Mouse (Mus musculus): ENCODE data around the gene Tnip3. TPM values are rescaled to one million over a fixed set of nuclear protein-coding genes. Genes with fewer than 3 reads are reported as not detected.
A peak's percentile ranks its signal among the peaks of the same experiment; 100 is the strongest.

Gene Tnip3
- polyA plus RNA-seq, 1 experiment from 2014 or later: 3.2 TPM

DNA sequence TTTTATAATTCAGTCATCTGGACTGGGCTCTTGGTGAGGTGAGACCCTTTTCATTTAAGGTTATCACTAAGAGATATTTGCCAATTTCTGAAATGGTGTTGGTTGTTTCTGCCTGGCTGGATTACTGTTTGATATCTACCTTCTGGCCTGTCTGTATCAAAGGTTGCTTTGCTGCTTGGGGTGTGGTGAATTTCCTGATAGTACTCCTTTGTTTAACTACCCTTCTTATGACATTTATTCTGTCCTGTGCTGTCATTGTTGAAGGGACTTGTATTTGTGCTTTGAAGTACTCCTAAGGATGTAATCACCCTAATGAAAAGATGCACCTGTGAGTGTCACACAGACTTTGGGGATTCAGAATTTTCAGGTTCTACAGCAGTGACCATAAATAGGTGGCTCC lies 96.1 kb downstream of the Tnip3 start:
- Histone ChIP-seq H3K4me3 (ENCODE audit: low read length) (no peak overlapping the region), H3K4me2 (ENCODE audit: low read depth, low read length) (no peak overlapping the region), H3K4me1 (replicated peaks; ENCODE audit: control insufficient read depth, insufficient read depth, low read length) (peaks cover 9% of the 10 kb centered on the region; the same call in 1 of the 2 replicates), H3K27ac (ENCODE audit: low read length) (no peak overlapping the region), H3K27me3 (ENCODE audit: control insufficient read depth, insufficient read depth, low read depth, low read length) (no peaks in the 10 kb centered on the region), H3K9ac (ENCODE audit: low read length) (no peak overlapping the region), H3K36me3 (ENCODE audit: control insufficient read depth, insufficient read depth, low read length) (no peaks in the 10 kb centered on the region), H3K9me3 (ENCODE audit: control insufficient read depth, low read length) (no peaks in the 10 kb centered on the region)
- no peak for ATAC-seq (ENCODE audit: low read depth)

DNA sequence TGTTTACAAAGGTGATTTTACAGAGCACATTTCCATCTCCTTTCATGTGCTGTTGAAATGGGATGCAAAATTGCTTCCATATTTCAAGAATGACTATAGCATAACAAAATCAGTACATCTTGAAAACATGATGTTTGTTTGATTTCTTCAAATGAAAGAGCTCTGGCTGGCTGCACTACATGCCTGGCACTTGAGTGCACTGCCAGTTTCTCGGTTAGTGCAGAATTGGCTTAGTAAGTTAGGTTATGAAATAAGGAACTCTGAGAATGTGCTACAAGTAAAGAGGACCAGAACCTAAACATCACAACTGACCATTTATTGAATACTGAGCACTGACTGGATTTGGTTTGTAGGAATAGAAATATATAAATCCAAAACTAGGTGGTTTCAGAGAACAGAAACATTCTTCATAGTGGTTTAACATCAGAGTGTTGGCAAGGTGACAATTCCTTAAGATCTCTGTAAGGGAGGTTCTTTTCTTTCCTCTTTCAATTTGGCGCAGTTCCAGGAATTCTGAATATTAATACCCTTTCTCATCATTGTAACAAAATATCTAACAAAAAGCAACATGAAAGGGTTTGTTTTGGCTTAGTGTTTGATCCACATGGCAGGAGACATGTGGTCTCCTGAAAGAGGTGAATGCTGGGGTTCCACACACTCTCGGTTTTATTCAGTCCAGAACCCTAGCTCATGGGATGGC lies 98.1 kb downstream of the Tnip3 start:
- H3K4me3 ChIP-seq (ENCODE audit: low read length): no peak overlapping the region
- peak overlapping the region; percentile 70 for H3K27ac ChIP-seq (ENCODE audit: low read length)
- 52% methylated on average over 3 of the region's 3 CpGs for WGBS
- no peaks in the 10 kb centered on the region for H3K36me3 ChIP-seq (ENCODE audit: control insufficient read depth, insufficient read depth, low read length)
- no peaks in the 10 kb centered on the region for H3K9me3 ChIP-seq (ENCODE audit: control insufficient read depth, low read length)
- H3K27me3 ChIP-seq (ENCODE audit: control insufficient read depth, insufficient read depth, low read depth, low read length): no peaks in the 10 kb centered on the region
- ATAC-seq (ENCODE audit: low read depth): peak; percentile 34; the same call in 1 of the 2 replicates
- no peak overlapping the region for H3K4me2 ChIP-seq (ENCODE audit: low read depth, low read length)
- peaks cover 9% of the 10 kb centered on the region; the same call in 1 of the 2 replicates for H3K4me1 ChIP-seq (replicated peaks; ENCODE audit: control insufficient read depth, insufficient read depth, low read length)
- no peak overlapping the region for H3K9ac ChIP-seq (ENCODE audit: low read length)

DNA sequence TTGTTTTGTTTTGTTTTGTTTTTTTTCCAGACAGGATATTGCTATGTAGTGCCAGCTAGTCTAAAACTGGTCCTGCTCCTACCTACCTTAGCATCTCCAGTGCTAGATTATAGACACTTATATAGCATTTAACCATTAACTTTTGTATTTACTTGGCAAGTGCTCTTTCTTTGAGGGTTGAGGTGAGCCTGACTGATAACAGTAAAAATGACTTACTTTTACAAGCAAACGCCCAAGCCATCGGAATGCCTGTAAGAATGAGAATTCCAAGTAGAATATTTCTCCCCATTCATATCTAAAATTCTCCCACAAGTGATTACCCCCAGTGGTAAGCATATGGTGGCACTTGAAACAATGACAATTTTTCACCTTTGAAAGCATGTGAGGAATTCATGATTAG lies 105.5 kb downstream of the Tnip3 start:
- WGBS: 52% methylated on average over 2 of the region's 2 CpGs
- Histone ChIP-seq H3K36me3 (ENCODE audit: control insufficient read depth, insufficient read depth, low read length) (no peaks in the 10 kb centered on the region), H3K4me1 (replicated peaks; ENCODE audit: control insufficient read depth, insufficient read depth, low read length) (peaks cover 2% of the 10 kb centered on the region; the same call in 1 of the 2 replicates), H3K27me3 (ENCODE audit: control insufficient read depth, insufficient read depth, low read depth, low read length) (no peaks in the 10 kb centered on the region), H3K27ac (ENCODE audit: low read length) (no peak overlapping the region), H3K4me2 (ENCODE audit: low read depth, low read length) (no peak overlapping the region), H3K9me3 (ENCODE audit: control insufficient read depth, low read length) (peaks cover 6% of the 10 kb centered on the region; the same call in 1 of the 2 replicates), H3K4me3 (ENCODE audit: low read length) (no peak overlapping the region), H3K9ac (ENCODE audit: low read length) (no peak overlapping the region)
- ATAC-seq (ENCODE audit: low read depth): peak; percentile 74

DNA sequence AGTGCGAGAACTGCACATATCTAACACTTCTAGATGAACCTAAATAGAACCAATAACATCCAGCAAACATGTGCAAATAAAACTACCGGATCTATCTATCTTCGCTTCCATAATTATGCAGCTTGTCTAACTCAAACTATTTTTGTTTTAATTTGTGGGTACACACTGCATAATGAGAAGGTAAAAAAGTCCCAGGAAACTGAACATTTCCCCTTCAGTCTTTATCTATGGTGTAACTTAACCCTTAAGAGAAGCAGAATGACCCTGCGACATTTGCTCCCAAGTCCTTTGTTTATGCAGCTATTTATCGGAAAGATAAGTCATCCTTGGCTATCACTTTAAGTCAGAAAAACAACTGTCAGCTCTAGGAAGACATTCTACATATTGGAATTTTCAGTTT lies 107.1 kb downstream of the Tnip3 start:
- Histone ChIP-seq H3K27ac (ENCODE audit: low read length) (no peak overlapping the region), H3K27me3 (ENCODE audit: control insufficient read depth, insufficient read depth, low read depth, low read length) (no peaks in the 10 kb centered on the region), H3K9me3 (ENCODE audit: control insufficient read depth, low read length) (peaks cover 6% of the 10 kb centered on the region; the same call in 1 of the 2 replicates), H3K4me1 (replicated peaks; ENCODE audit: control insufficient read depth, insufficient read depth, low read length) (peaks cover 2% of the 10 kb centered on the region; the same call in 1 of the 2 replicates), H3K9ac (ENCODE audit: low read length) (no peak overlapping the region), H3K4me2 (ENCODE audit: low read depth, low read length) (no peak overlapping the region), H3K4me3 (ENCODE audit: low read length) (no peak overlapping the region), H3K36me3 (ENCODE audit: control insufficient read depth, insufficient read depth, low read length) (no peaks in the 10 kb centered on the region)
- 51% methylated on average over 5 of the region's 5 CpGs for WGBS
- no peak for ATAC-seq (ENCODE audit: low read depth)

DNA sequence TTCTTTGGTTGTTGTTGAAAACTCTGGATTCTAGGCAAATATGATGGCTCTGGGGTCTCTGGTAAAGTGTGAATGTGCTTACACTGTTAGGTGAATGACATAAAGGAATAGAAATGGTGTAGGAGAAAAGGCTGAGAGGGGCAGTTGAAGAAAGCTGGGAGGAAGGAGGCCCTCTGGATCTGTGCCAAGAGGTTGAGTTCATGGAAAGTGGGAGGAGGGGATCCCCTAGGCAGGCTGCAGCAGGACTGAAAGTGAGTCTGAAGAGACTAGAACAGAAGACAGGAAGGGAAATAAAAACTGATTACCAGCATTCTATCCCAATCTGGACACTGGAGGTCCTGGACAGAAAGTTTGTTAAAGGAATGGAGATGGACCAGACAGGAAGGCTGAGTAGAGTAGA lies 117.3 kb downstream of the Tnip3 start:
- H3K4me1 ChIP-seq (replicated peaks; ENCODE audit: control insufficient read depth, insufficient read depth, low read length): peaks cover 5% of the 10 kb centered on the region
- H3K27ac ChIP-seq (ENCODE audit: low read length): no peak overlapping the region
- no peak overlapping the region for H3K9ac ChIP-seq (ENCODE audit: low read length)
- H3K36me3 ChIP-seq (ENCODE audit: control insufficient read depth, insufficient read depth, low read length): no peaks in the 10 kb centered on the region
- H3K9me3 ChIP-seq (ENCODE audit: control insufficient read depth, low read length): peaks cover 3% of the 10 kb centered on the region; the same call in 1 of the 2 replicates
- no peak overlapping the region for H3K4me3 ChIP-seq (ENCODE audit: low read length)
- ATAC-seq (ENCODE audit: low read depth): peak; percentile 24; the same call in 1 of the 2 replicates
- H3K4me2 ChIP-seq (ENCODE audit: low read depth, low read length): no peak overlapping the region
- no peaks in the 10 kb centered on the region for H3K27me3 ChIP-seq (ENCODE audit: control insufficient read depth, insufficient read depth, low read depth, low read length)

DNA sequence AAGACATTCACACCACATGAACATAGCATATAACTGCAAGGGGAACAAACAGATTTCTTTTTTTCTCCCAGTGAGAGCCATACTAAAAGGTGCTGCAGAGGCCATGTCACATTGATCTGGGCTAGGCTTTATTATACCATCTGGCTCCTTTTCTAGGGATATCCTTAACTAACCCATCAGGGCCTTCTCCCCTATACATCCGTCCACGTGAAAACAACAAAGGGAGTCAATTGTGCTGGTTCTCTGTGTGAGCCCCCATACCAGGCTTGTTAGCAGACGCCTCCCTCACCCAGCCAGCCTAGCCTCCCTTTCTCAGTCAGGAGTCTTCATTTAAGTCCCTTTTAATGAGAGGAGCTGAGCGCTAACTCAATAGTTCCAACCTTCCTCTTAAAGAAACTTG lies 119.0 kb downstream of the Tnip3 start:
- Histone ChIP-seq H3K4me2 (ENCODE audit: low read depth, low read length) (no peak overlapping the region), H3K4me1 (replicated peaks; ENCODE audit: control insufficient read depth, insufficient read depth, low read length) (peaks cover 7% of the 10 kb centered on the region), H3K9ac (ENCODE audit: low read length) (no peak overlapping the region), H3K4me3 (ENCODE audit: low read length) (no peak overlapping the region), H3K9me3 (ENCODE audit: control insufficient read depth, low read length) (no peaks in the 10 kb centered on the region), H3K27me3 (ENCODE audit: control insufficient read depth, insufficient read depth, low read depth, low read length) (no peaks in the 10 kb centered on the region), H3K36me3 (ENCODE audit: control insufficient read depth, insufficient read depth, low read length) (no peaks in the 10 kb centered on the region), H3K27ac (ENCODE audit: low read length) (peak overlapping the region; percentile 32; the same call in 1 of the 2 replicates)
- WGBS: 65% methylated on average over 4 of the region's 4 CpGs
- ATAC-seq (ENCODE audit: low read depth): peak; percentile 17; the same call in 1 of the 2 replicates

DNA sequence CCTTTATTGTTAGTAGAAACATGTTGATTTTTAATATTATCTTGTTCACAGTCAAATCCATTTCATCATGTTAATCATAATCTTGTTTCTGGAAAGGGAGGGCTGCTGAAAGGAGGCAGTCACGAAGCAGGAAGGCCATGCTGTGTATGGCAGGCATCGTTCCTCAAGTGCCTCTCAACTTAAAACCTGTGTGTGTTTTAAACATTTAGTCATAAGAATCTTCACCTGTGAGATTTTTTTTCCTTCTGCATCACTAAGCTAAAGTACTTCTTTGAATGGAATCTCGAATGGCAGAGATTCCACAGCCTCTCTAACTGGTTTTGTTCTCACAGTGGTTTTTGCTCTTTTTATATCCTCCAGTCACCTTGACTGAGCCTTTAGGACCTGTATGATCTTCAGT lies 121.3 kb downstream of the Tnip3 start:
- peaks cover 7% of the 10 kb centered on the region for H3K4me1 ChIP-seq (replicated peaks; ENCODE audit: control insufficient read depth, insufficient read depth, low read length)
- H3K9ac ChIP-seq (ENCODE audit: low read length): no peak overlapping the region
- H3K4me2 ChIP-seq (ENCODE audit: low read depth, low read length): no peak overlapping the region
- H3K27ac ChIP-seq (ENCODE audit: low read length): peak overlapping the region; percentile 52; the same call in 1 of the 2 replicates
- WGBS: 40% methylated on average over 3 of the region's 3 CpGs
- no peak overlapping the region for H3K4me3 ChIP-seq (ENCODE audit: low read length)
- ATAC-seq (ENCODE audit: low read depth): peak; percentile 65; the same call in 1 of the 2 replicates
- H3K36me3 ChIP-seq (ENCODE audit: control insufficient read depth, insufficient read depth, low read length): no peaks in the 10 kb centered on the region
- no peaks in the 10 kb centered on the region for H3K27me3 ChIP-seq (ENCODE audit: control insufficient read depth, insufficient read depth, low read depth, low read length)
- no peaks in the 10 kb centered on the region for H3K9me3 ChIP-seq (ENCODE audit: control insufficient read depth, low read length)

DNA sequence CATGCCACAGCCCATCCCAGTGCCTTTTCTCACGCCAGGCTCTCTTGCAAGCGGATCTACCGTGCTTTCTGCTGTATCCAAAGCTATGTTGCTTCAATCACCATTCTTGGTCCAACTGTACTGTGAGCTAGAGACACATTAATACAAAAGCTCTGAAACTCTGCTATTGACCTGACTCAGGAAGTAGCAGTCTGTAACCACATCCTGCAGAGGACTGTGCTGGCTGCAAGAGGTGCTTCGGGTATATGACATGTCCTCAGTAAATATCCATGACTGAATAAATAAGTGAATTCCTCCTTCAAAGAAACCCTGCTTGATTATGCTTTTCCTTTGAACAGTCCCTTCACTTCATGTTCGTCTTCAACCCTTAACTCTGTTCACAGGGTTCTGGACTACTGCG lies 122.6 kb downstream of the Tnip3 start:
- Histone ChIP-seq H3K9me3 (ENCODE audit: control insufficient read depth, low read length) (no peaks in the 10 kb centered on the region), H3K4me2 (ENCODE audit: low read depth, low read length) (no peak overlapping the region), H3K4me3 (ENCODE audit: low read length) (no peak overlapping the region), H3K4me1 (replicated peaks; ENCODE audit: control insufficient read depth, insufficient read depth, low read length) (peaks cover 7% of the 10 kb centered on the region), H3K36me3 (ENCODE audit: control insufficient read depth, insufficient read depth, low read length) (no peaks in the 10 kb centered on the region), H3K9ac (ENCODE audit: low read length) (no peak overlapping the region), H3K27ac (ENCODE audit: low read length) (no peak overlapping the region), H3K27me3 (ENCODE audit: control insufficient read depth, insufficient read depth, low read depth, low read length) (no peaks in the 10 kb centered on the region)
- no peak for ATAC-seq (ENCODE audit: low read depth)
- WGBS: 65% methylated on average over 6 of the region's 6 CpGs

DNA sequence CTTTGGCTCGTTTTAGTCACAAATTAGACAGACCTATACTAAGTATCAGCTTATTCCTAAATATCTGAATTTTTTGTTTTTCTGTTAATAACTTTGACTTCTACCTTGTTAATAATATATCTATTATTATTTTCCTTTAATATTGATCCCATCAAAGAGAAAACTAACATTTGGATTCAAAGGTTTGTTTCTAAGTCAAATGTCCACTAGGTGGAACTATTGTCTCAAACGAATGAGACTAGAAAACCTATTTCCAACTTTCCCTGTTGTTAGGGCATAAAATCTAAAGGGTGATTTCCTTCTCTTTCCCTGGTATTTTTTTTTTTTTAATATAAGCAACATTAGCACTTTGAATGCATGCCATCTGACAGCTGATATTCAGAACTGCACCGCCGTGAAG lies 126.3 kb downstream of the Tnip3 start:
- ATAC-seq (ENCODE audit: low read depth): no peak
- no peak overlapping the region for H3K4me2 ChIP-seq (ENCODE audit: low read depth, low read length)
- H3K9ac ChIP-seq (ENCODE audit: low read length): no peak overlapping the region
- no peaks in the 10 kb centered on the region for H3K9me3 ChIP-seq (ENCODE audit: control insufficient read depth, low read length)
- no peak overlapping the region for H3K4me3 ChIP-seq (ENCODE audit: low read length)
- WGBS: 17% methylated on average over 4 of the region's 4 CpGs
- H3K27ac ChIP-seq (ENCODE audit: low read length): no peak overlapping the region
- H3K36me3 ChIP-seq (ENCODE audit: control insufficient read depth, insufficient read depth, low read length): no peaks in the 10 kb centered on the region
- H3K4me1 ChIP-seq (replicated peaks; ENCODE audit: control insufficient read depth, insufficient read depth, low read length): 0 out of 2 replicates have a peak, but pooled peaks cover 2% of the 10 kb centered on the region
- H3K27me3 ChIP-seq (ENCODE audit: control insufficient read depth, insufficient read depth, low read depth, low read length): no peaks in the 10 kb centered on the region
